Mouse (Mus musculus) gastrocnemius, postnatal 36 days (tissue): ENCODE results near the gene Foxp4. TPM values are rescaled to one million over a fixed set of nuclear protein-coding genes. Genes with fewer than 3 reads are reported as not detected.

ENCODE experiments used
- DNase-seq, 2 experiments: peaks; one replicate each; pipeline ENCODE4 v3.0.0; 2022
- intact Hi-C: fragments of 180-260 bp; cut with DNase I; formaldehyde crosslinking; loops from one replicate; pipeline ENCODE4 v1.15.1; 2025
- total RNA-seq, 2 experiments: library from RNA; stranded (reverse); gene quantifications; 2 replicates each; pipeline ENCODE4 v1.2.3; 2021

Gene Foxp4
- total RNA-seq, 2 experiments from 2014 or later, result 6.1 to 7.0 TPM

DNA sequence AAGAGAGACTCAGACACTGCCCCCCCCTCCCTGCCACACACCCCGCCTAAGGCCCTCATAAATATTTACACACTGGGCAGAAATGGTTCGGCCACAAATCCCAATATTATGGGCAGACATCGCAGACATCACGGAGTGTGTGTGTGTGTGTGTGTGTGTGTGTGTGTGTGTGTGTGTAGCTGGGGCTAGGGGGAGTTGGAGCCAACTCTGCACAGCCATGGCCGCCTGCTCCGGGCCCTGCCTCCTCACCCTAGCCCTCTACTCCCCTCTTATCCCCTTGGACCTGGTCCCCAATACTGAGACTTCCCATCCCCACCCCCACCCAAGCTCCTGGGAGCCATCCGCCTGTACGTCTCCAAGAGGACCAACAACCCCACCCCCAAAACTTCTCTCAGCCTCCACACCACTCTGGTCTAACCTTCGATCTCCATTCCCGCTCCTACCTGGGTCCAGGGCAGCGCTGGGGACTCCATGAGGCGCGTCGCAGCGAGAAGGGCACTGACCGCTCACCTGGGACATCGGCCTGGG, 91.9 kb downstream of the Foxp4 start:
- intact Hi-C loops, result no loop called here

DNA sequence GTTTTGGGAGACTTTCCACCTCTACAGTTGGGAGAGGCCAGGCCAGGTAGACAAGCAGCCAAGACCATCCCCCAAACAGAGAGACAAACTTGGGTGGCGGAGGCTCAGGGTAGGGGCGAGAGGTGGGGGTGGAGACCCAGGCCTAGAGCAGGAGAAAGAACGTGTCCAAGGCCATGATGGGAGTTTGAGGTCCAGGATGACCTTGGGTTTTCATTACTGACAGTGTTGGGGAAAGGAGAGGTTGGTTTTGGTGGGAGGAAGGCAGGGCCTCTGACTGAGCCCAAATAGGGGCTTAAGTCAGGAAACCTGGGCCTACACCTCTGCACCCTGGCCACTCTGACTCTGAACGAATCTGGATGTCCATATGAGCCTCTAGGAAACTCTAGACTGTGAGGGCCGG, 92.7 kb downstream of the Foxp4 start:
- no peak for DNase-seq
- intact Hi-C loops, result no loop called here

More for the DNA sequence above, 91.9 kb downstream of the Foxp4 start:
- DNase-seq, result no peak

DNA sequence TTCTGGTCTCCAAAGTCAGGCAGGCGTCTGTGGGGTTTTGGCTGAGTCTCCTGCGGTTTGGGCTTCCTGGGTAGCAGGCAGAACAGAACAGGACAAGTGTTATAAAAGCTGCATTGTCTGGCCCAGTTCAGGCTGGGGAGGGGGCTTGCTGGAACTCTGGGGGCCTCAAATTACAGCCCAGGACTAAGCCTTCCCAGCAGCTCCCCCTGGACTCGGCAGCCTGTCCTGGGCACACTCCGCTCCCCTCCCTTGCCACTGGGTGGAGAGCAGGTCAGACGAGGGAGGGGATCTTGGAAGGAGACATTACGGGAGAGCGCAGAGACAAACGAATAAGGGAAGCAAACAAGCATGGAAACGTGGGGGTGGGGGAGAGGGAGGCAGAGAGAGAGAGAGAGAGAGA, 93.3 kb downstream of the Foxp4 start:
- intact Hi-C loops, result no loop called here
- DNase-seq, result no peak

DNA sequence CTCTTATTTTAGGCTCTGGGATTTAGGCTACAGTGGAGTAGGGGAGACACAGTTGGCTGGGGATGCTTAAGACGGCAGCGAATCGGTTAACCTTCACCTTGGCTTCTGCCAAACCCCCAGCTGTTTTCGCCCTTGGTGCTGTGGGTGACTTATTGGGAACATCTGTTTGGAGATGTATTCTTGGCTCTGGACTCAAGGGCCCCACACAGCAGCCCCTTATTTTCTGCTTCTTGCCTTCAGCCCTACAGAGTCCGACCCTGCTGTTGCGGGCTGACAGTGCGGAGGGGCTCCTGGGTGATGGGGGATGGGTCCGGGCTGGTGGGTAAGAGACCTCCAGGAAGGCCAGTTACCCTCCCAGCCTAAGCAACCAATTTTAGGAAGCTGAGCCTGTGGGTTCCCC, 103.1 kb downstream of the Foxp4 start:
- no peak for DNase-seq

DNA sequence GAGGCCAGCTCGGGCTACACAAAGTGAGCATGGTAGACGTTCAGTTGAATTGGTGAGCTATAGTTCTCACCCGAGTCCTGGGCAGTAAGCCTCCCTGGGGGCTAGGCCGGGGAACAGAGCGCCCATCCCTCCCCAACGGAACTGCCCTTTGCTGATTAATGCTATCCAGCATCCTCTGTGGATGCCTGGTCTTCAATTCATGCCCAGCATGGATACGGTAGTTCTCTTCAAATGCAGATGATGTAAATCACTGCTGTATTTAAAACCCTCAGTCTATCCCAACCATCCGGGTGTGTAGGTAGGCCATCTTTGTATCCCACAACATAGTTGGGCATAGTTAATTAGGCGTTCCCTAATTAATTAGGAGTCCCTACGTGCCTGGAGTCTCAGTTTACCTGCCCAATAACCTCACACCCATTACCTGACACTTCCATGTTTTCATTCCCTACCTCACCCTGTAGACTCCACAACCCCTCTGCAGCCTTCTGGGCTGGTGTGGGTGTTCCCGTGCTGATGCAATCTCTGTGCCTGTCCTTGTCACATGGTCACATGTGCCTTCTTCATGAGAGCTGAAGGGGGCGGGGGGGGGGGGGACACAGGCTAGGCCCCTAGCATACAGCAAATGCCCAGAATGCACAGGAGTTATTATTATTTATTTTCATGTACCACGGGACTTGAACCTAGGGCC, 106.3 kb downstream of the Foxp4 start:
- no peak for DNase-seq
- intact Hi-C loops, result no loop called here

More for the DNA sequence above, 103.1 kb downstream of the Foxp4 start:
- intact Hi-C loops, result no loop called here

Other genes starting within 250 kb of the Foxp4 start
- 100 to 1,000 TPM; 105 to 118 TPM for gene Tomm6, start 236.3 kb downstream of the Foxp4 start, total RNA-seq
- gene Frs3, start 235.6 kb downstream of the Foxp4 start, total RNA-seq, result 1 to 10 TPM; 3.2 to 5.1 TPM
- gene Gm21981, start 230.2 kb downstream of the Foxp4 start, total RNA-seq, result under 1 TPM; 0.18 to 0.62 TPM
- gene Prickle4, start 229.9 kb downstream of the Foxp4 start, total RNA-seq, result 1 to 10 TPM; 1.8 to 2.2 TPM
- not detected for gene Pgc, start 197.8 kb downstream of the Foxp4 start, total RNA-seq
- gene Tfeb, start 187.6 kb downstream of the Foxp4 start, total RNA-seq, result 10 to 100 TPM; 72.7 to 75.2 TPM
- under 1 TPM; 0.36 to 0.96 TPM for gene Mdfi, start 90.0 kb downstream of the Foxp4 start, total RNA-seq
- gene 1700122O11Rik, start 113.6 kb upstream of the Foxp4 start, total RNA-seq, result not detected
- not detected for gene 1700067P10Rik, start 164.7 kb upstream of the Foxp4 start, total RNA-seq
- not detected for gene 9830107B12Rik, start 221.6 kb upstream of the Foxp4 start, total RNA-seq
- gene A530064D06Rik, start 242.6 kb upstream of the Foxp4 start, total RNA-seq, result not detected